Mouse (Mus musculus) embryonic facial prominence, embryonic 14.5 days (tissue): ENCODE measurements at regions not wholly inside any gene's neighbourhood (a gene's known extent, or its start where the extent isn't known, plus 50 kb on each side); places are given as distances from the start of the nearest gene placed in this dataset.

Experiments
- ATAC-seq: fragments of 200-750 bp; cut with Nextera tagmentation; 2 replicates; pipeline ENCODE4 v1.8.0; 2017; ENCODE audit warnings: low read depth, moderate number of reproducible peaks, moderate TSS enrichment
- DNase-seq: peaks from one replicate; pipeline ENCODE4 v3.0.0-alpha.2; 2015; ENCODE audit warnings: low spot score
- H3K27ac ChIP-seq: fragments of 300-500 bp; sonication (generic); replicated peaks from 2 replicates; pipeline ENCODE4 v1.5.1; 2014; ENCODE audit warnings: low read depth, mild to moderate bottlenecking, low read length, moderate library complexity
- H3K27me3 ChIP-seq: fragments of 300-500 bp; sonication (generic); replicated peaks from 2 replicates; pipeline ENCODE4 v1.6.1; 2014; ENCODE audit warnings: low read length; ENCODE audit not compliant: control insufficient read depth, insufficient read depth
- H3K36me3 ChIP-seq: fragments of 300-500 bp; sonication (generic); 2 replicates; pipeline ENCODE4 v1.6.1; 2014; ENCODE audit warnings: low read length, mixed read lengths; ENCODE audit not compliant: control insufficient read depth, insufficient read depth
- H3K4me1 ChIP-seq: fragments of 300-500 bp; sonication (generic); 2 replicates; pipeline ENCODE4 v1.6.1; 2014; ENCODE audit warnings: antibody characterized with exemption, low read length; ENCODE audit not compliant: control insufficient read depth, insufficient read depth
- H3K4me2 ChIP-seq: fragments of 300-500 bp; sonication (generic); 2 replicates; pipeline ENCODE4 v1.6.1; 2014; ENCODE audit warnings: low read depth, mild to moderate bottlenecking, low read length, moderate library complexity, mixed read lengths
- H3K4me3 ChIP-seq: fragments of 300-500 bp; sonication (generic); 2 replicates; pipeline ENCODE4 v1.5.1; 2014; ENCODE audit warnings: low read depth, mild to moderate bottlenecking, low read length
- H3K9ac ChIP-seq: fragments of 300-500 bp; sonication (generic); 2 replicates; pipeline ENCODE4 v1.6.1; 2014; ENCODE audit warnings: low read depth, mild to moderate bottlenecking, low read length, moderate library complexity, mixed read lengths
- H3K9me3 ChIP-seq: fragments of 300-500 bp; sonication (generic); 2 replicates; pipeline ENCODE4 v1.6.1; 2016; ENCODE audit warnings: low read length; ENCODE audit not compliant: control insufficient read depth
- WGBS: fragments of 180-500 bp; shearing (Covaris S2); extraction: QIAGEN DNeasy Blood & Tissue Kit; methylation state at CpG from one replicate; pipeline ENCODE4 v1.1.7; 2014; 5-methylcytosine and 5-hydroxymethylcytosine counted together

- 74% methylated on average over 7 of the region's 7 CpGs for WGBS
- ATAC-seq (no peak), DNase-seq (peak; percentile 13)
- no peaks in the 10 kb centered on the region for H3K36me3 ChIP-seq
- H3K9ac ChIP-seq: no peak overlapping the region
- no peaks in the 10 kb centered on the region for H3K9me3 ChIP-seq
- H3K4me3 ChIP-seq: no peak overlapping the region
- no peak overlapping the region for H3K27ac ChIP-seq
- no peaks in the 10 kb centered on the region for H3K27me3 ChIP-seq
- no peaks in the 10 kb centered on the region for H3K4me1 ChIP-seq
- H3K4me2 ChIP-seq: no peak overlapping the region
Measured at GRCm38 (mm10) chr1:52299559-52299958, 66.5 kb upstream of the Gls start.

- H3K9me3 ChIP-seq: no peaks in the 10 kb centered on the region
- no peak overlapping the region for H3K27ac ChIP-seq
- DNase-seq (no peak), ATAC-seq (no peak)
- WGBS: 80% methylated on average over 5 of the region's 5 CpGs
- no peak overlapping the region for H3K9ac ChIP-seq
- no peaks in the 10 kb centered on the region for H3K36me3 ChIP-seq
- no peak overlapping the region for H3K4me2 ChIP-seq
- no peak overlapping the region for H3K4me3 ChIP-seq
- H3K27me3 ChIP-seq: no peaks in the 10 kb centered on the region
- peaks cover 2% of the 10 kb centered on the region; the same call in 1 of the 2 replicates for H3K4me1 ChIP-seq
Measured at GRCm38 (mm10) chr1:52298336-52298735, 65.3 kb upstream of the Gls start.

GRCm38 (mm10) chr1:52296178-52296577, 63.1 kb upstream of the Gls start:
- Histone ChIP-seq H3K9me3 (no peaks in the 10 kb centered on the region), H3K9ac (no peak overlapping the region), H3K4me2 (no peak overlapping the region), H3K4me3 (no peak overlapping the region), H3K4me1 (peaks cover 4% of the 10 kb centered on the region; the same call in 1 of the 2 replicates), H3K36me3 (no peaks in the 10 kb centered on the region), H3K27me3 (no peaks in the 10 kb centered on the region), H3K27ac (no peak overlapping the region)
- ATAC-seq (no peak), DNase-seq (no peak)
- WGBS: 44% methylated on average over 2 of the region's 2 CpGs

- H3K27ac ChIP-seq: no peak overlapping the region
- DNase-seq (no peak), ATAC-seq (no peak)
- H3K4me3 ChIP-seq: no peak overlapping the region
- peaks cover 4% of the 10 kb centered on the region; the same call in 1 of the 2 replicates for H3K4me1 ChIP-seq
- H3K9ac ChIP-seq: no peak overlapping the region
- no peaks in the 10 kb centered on the region for H3K9me3 ChIP-seq
- 81% methylated on average over 2 of the region's 2 CpGs for WGBS
- no peak overlapping the region for H3K4me2 ChIP-seq
- no peaks in the 10 kb centered on the region for H3K27me3 ChIP-seq
- H3K36me3 ChIP-seq: no peaks in the 10 kb centered on the region
Measured at GRCm38 (mm10) chr1:52294521-52294920, 61.5 kb upstream of the Gls start.

- no peak overlapping the region for H3K4me2 ChIP-seq
- no peak overlapping the region for H3K9ac ChIP-seq
- no peaks in the 10 kb centered on the region for H3K27me3 ChIP-seq
- H3K36me3 ChIP-seq: no peaks in the 10 kb centered on the region
- peak; percentile 26 for DNase-seq
- no peaks in the 10 kb centered on the region for H3K9me3 ChIP-seq
- ATAC-seq: no peak
- peaks cover 4% of the 10 kb centered on the region; the same call in 1 of the 2 replicates for H3K4me1 ChIP-seq
- no peak overlapping the region for H3K4me3 ChIP-seq
- WGBS: 51% methylated on average over 5 of the region's 5 CpGs
- no peak overlapping the region for H3K27ac ChIP-seq
Measured at GRCm38 (mm10) chr1:52293393-52294099, 60.5 kb upstream of the Gls start.
